Mouse (Mus musculus): ENCODE measurements at regions not wholly inside any gene's neighbourhood (a gene's known extent, or its start where the extent isn't known, plus 50 kb on each side); places are given as distances from the start of the nearest gene placed in this dataset.
A peak's percentile ranks its signal among the peaks of the same experiment; 100 is the strongest.

DNA sequence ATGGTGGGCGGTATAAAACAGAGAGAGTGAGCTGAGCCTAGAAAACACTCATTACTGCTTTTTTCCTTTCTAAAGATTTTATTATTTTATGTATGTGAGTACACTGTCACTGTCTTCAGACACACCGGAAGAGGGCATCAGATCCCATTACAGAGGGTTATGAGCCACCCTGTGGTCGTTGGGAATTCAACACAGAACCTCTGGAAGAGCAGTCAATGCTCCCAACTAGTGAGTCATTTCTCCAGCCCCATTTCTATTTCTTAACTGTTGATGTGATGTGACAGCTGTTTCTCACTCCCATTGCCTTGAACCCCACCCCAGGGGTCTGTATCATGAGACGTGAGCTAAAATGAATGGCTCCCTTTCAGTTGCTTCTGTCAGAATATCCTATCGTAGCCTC is 82.6 kb upstream of the Haao start:
- no peak for DNase-seq (ENCODE audit: low spot score)

GRCm38 (mm10) chr17:83927749-83928387 is 80.1 kb upstream of the Haao start:
- DNase-seq (ENCODE audit: low spot score) = no peak

DNA sequence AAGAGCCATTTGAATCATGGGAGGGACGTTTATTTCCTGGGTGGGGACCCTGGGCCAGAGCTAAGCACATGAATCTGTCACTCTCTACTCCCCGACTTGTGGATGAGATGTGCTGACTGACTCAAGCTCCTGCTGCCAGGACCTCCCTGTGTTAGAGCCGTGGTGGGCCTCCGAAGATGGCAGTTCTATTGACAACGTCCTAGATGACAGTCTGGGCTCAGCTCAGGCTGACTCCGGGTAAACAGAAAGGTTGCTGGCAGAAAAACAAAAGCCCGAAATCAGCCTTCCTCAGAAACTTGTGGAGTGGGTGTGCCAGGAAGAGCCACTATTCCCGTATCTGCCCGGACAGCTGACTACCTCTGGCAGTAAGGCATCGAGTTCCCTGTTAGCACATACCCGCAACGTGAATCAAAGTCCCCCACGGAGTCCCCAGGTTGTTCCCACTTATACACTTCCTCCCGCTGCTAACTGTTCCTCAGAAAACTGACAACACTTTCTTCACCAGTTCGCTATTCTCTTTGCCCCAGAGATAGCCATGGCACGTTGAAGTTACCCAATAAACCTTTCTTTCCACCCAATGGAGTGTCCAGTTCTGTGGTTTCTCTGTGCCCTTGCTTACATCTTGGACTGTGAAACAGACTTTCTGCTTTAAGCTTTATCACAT is 76.6 kb upstream of the Haao start:
- DNase-seq (ENCODE audit: low spot score) = no peak

DNA sequence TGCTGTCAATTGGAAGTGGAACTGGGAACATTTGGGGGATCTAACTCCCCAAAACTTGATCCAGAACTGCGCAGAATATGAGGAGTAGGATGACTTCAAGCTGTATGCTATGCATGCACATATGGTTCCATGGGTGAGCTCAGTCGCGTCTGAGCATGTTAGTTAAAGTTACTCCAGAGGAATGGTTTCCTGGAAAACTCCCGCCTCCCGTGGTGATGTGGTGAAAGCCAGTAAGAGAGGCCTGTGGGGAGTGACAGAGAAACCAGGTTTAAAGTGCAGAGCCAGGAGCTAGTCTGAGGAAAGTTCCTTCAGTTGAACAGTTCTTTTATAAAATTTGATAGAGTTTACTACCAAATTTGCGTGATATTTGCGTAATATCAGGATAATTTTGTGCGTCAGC is 73.1 kb upstream of the Haao start:
- no peak for DNase-seq (ENCODE audit: low spot score)

- no peak for DNase-seq (ENCODE audit: low spot score)
Measured at GRCm38 (mm10) chr17:83920225-83920624, 72.5 kb upstream of the Haao start.

DNA sequence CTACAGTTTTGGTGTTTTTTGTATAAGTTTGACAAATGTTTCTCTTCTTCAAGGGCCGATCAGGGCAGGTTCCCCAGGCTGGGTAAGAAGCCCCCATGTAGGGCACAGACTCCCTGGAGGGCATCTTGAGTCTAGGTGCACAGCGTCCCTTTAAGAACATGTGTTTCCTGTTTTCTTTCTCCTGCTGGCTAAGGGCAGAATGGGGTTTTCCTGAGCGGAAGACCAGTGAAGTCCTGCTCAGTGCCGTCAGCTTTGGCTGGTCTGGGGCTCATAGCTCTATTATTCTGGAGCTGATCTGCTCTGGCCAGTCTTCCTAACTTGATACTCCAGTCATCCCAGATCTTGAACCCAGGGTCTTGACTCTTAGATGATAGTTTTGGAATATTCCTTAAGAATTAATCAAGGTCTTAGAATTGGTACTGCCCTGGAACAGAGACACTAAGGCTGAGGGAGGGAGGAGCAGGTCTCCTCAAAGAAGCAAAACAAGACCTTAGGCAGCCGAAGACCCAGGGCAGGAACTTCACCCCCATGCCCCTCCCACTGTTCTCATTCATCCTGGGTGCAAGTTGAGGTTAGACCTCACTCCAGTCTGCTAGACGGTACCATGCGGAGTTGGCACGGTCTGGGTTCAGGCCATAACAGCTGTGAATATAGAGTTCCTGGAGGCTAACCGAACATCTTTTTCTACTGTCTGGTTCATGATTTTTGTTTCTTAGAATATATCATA is 70.8 kb upstream of the Haao start:
- no peak for DNase-seq (ENCODE audit: low spot score)

DNA sequence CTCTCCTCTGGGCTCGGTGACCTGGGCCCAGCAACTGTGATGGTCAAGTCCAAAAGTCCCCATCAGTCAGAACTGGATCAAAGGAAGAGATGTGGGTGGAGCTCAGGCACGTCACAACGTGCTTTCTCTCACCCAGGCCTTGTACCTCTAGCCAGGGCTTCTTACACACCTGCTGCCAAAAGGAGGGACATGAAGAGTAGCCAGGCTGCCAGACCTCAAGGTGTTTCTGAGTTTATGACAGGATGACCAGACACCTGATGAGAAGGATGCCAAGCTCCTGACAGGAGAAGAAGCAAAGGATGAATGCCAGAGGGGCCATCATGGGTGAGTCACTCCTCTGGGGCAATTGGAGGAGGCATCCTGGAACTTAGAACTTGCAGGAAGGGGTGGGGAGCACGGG is 70.0 kb upstream of the Haao start:
- DNase-seq (ENCODE audit: low spot score) = no peak

GRCm38 (mm10) chr17:83916684-83917166 is 69.0 kb upstream of the Haao start:
- DNase-seq (ENCODE audit: low spot score) = no peak

- DNase-seq (ENCODE audit: low spot score) = no peak
Measured at GRCm38 (mm10) chr17:83915034-83915433, 67.3 kb upstream of the Haao start.

- DNase-seq (ENCODE audit: low spot score) = no peak
Measured at GRCm38 (mm10) chr17:83914603-83915002, 66.8 kb upstream of the Haao start.

GRCm38 (mm10) chr17:83913711-83914415 is 66.1 kb upstream of the Haao start:
- no peak for DNase-seq (ENCODE audit: low spot score)

GRCm38 (mm10) chr17:83912421-83912820 is 64.7 kb upstream of the Haao start:
- no peak for DNase-seq (ENCODE audit: low spot score)

DNA sequence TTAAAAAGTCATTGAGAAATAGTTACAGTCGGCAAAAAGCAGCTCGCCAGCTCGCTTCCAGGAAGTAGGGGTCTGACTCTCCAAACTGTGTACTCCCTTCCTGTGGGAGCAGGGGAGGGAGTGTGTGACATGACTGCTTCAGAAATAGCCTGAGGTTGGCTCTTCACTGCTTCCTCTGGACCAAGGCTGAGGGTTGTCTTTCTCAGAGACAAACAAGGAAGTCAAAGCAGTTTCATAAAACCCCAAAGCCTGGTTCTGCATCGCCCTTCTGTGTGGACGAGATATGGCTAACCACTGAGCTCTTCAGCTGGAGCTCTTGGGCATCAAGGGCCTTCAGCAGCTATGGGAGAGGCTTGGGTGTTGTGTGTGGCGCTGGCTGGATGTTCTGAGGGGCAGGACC is 61.0 kb upstream of the Haao start:
- DNase-seq (ENCODE audit: low spot score) = no peak

GRCm38 (mm10) chr17:83907538-83907937 is 59.8 kb upstream of the Haao start:
- no peak for DNase-seq (ENCODE audit: low spot score)

DNA sequence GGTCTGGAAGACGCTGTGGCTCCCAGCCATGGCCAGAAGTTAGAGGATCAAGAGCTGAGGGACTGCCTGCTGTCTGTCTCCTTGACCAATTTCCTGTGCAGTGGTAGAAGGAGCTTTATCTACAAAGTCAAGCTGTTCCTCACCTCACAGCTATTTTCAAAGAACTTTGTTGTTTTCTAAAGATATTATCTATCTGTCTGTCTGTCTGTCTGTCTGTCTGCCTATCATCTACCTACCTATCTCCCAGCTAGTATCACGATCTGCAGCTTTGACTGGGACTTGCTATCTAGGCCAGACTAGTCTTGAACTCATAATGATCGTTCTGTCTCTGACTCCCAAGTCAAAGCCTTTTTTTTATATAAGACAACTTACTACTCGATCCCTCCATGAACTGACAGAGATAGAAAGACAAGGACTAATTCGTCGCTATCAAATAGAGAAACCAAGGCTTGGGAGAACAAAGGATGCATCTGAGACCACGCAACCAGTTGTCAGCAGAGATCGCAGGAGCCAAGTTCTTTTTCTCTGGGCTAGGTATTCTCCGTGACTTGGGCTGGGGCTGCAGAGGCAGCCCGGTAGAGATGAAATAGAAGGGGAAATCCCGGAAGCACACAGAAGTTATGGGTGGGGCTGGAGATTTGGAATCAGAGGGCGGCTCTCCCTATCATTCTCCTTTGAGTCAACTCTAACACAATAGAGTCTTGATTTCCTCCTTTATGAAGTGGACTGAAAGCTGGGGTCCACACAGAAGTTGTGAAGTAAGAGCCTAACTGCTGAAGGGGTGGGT is 59.2 kb upstream of the Haao start:
- DNase-seq (ENCODE audit: low spot score) = no peak

GRCm38 (mm10) chr17:83903467-83903866 is 55.7 kb upstream of the Haao start:
- DNase-seq (ENCODE audit: low spot score) = peak; percentile 56

GRCm38 (mm10) chr17:83902523-83902922 is 54.8 kb upstream of the Haao start:
- DNase-seq (ENCODE audit: low spot score) = no peak

DNA sequence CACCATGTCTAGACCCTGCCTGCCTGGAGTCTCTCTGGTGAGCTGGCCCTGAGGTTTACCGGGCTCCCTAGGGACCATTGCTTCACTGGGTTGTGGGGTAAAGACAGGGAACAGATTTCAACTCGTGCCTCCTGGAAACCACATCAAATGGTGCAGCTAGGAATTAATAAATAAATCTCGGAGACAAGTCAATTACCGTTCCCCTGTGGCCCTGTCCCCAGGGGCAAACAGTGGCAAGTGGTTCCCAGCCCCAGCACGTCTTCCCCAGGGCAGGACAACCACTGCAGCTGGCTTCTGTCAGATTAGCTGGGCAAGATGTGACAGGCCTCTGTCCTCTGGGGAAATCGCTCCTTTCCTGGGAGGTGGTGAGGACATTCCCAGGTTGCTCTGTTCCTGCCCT is 54.3 kb upstream of the Haao start:
- no peak for DNase-seq (ENCODE audit: low spot score)

DNA sequence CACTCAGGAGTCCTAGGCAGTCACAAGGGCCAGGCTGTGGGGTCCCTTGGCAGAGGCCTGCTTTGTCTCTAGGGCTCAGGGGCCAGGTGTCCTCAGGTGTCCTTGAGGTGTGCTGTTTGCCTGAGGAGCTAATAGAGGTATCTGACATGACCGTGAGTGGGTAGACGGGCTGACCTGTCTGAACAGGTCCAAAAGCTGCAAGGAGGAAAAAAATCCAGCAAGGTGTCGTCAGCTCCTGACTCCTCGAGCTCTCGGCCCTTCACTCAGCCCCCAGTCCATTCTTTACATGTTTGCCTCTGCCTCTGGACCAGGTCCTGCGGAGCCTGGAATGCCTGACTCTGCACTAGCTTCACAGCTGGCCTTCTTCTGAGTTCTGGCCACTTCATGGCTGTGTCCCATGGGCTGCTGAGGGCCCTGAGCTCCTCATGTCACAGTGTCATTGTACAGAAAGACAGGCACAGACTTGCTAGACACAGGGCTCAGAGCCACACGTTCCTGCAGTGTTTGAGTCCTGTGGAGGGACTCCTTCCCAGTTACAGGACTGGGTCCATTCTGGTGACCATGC is 51.9 kb upstream of the Haao start:
- DNase-seq (ENCODE audit: low spot score) = peak; percentile 42

DNA sequence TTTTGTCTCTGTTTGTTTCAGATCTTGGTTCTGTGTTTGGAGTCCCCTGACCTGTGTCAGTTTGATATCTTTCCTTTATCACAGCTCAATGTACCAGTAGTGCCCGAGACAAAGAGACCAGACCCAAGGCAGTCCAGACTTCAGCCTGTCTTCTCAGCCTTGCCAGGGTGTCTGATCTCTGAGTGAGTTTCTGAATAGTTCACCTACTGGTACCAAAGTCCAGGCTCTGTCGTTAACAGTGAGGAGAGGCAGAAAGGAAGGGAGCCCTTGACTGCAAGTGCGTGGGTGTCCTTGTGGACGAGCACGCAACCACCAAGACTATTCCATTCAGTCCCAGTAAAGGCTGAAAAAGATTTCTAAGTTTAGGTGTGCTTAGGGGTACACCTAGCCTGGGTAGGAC is 50.8 kb upstream of the Haao start:
- DNase-seq (ENCODE audit: low spot score) = no peak
